ENCODE assay signal across 18 mouse cellular contexts in the genomic region with DNA sequence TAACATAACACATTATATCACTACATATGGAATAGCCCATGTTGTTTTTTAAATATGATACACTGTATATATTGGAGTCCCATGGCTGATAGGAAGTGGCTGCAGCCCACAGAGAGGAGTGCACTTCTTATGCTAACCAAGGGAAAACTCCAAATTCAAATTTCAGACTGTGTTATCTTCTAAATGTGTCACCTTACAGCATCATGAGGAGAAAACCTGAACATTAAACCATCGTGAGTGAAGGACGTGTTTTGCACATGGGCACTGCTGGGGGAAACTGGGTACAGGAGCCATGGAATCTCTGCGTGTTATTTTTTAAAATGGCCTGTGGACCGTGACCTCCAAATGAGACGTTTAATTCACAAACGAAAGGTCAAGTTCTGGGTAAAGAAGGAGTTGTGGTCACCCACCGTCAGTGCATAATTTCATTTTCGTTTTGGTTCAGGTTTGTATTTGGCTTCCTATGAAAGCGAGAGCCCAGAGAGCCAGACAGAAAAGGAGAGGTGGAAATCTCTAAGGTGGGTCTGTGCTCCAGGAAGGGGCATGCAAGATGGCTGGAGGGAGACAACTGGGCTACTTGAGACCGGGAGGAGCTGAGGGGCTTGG. TPM values are rescaled to one million over a fixed set of nuclear protein-coding genes. Genes with fewer than 3 reads are reported as not detected.
DNase-seq lines count a peak whose midpoint lies in the region; ATAC-seq and TF ChIP-seq lines count a peak whose summit lies in the region.
"Had no signal": no experiment of that assay in that cellular context is flagged by ENCODE, and none has a peak within 500 bp of the region (broad histone marks: within the 10 kb centered on the region; RNA-seq: fewer than 3 reads in every experiment).

No protein-coding gene starts in this region.

- DNase-seq in natural killer cell, adult 2 months (ENCODE audit: low spot score in 2 of 2) = peak; percentile 36 to 62
- DNase-seq in left cerebral cortex, postnatal 14 days (ENCODE audit: low spot score in 2 of 2) = no peak
- no peak for DNase-seq in liver, embryonic 11.5 days (ENCODE audit: low spot score)
- DNase-seq in forebrain, embryonic 11.5 days (ENCODE audit: low spot score) = no peak
- DNase-seq: adrenal gland, adult 8-10 months; B cell, adult 2 months; cerebellum, adult 11-12 months; cerebellum, adult 9-10 months; cerebellum, postnatal 36 days; gastrocnemius, adult 2 months; gastrocnemius, postnatal 25 days; heart, postnatal 36 days had no signal

- H3K4me1 ChIP-seq in bone marrow, adult 2 months (ENCODE audit: control insufficient read depth, insufficient read depth, low read length) = peaks cover 14% of the 10 kb centered on the region
- peaks cover 25% of the 10 kb centered on the region for H3K4me1 ChIP-seq in liver, embryonic 11.5 days (replicated peaks; ENCODE audit: control insufficient read depth, insufficient read depth, low read length)
- no peaks in the 10 kb centered on the region for H3K4me1 ChIP-seq in forebrain, embryonic 11.5 days (replicated peaks; ENCODE audit: control insufficient read depth, insufficient read depth, low read length)
- H3K4me1 ChIP-seq: embryonic facial prominence, embryonic 13.5 days; forebrain, embryonic 13.5 days; hindbrain, embryonic 15.5 days had no signal

- 0 out of 2 replicates have a peak overlapping the region, but pooled peaks have one; percentile 19 for H3K27ac ChIP-seq in bone marrow, adult 2 months (ENCODE audit: control insufficient read depth, insufficient read depth, low read depth, low read length, poor library complexity)
- H3K27ac ChIP-seq in liver, embryonic 11.5 days (ENCODE audit: low read depth, low read length) = no peak overlapping the region
- no peak overlapping the region for H3K27ac ChIP-seq in forebrain, embryonic 11.5 days (ENCODE audit: low read depth, low read length)
- H3K27ac ChIP-seq: embryonic facial prominence, embryonic 13.5 days; forebrain, embryonic 13.5 days; gastrocnemius, adult 2 months; heart, embryonic 13.5 days; hindbrain, embryonic 15.5 days had no signal

- WGBS in bone marrow, adult 2 months = 48% methylated on average over 10 of the region's 10 CpGs
- 81% methylated on average over 10 of the region's 10 CpGs for WGBS in liver, embryonic 11.5 days
- WGBS in forebrain, embryonic 11.5 days = 88% methylated on average over 10 of the region's 10 CpGs

- H3K9me3 ChIP-seq in liver, embryonic 11.5 days (ENCODE audit: control insufficient read depth, low read length) = no peaks in the 10 kb centered on the region
- H3K9me3 ChIP-seq in forebrain, embryonic 11.5 days (ENCODE audit: control insufficient read depth, low read length) = no peaks in the 10 kb centered on the region
- H3K9me3 ChIP-seq: embryonic facial prominence, embryonic 13.5 days; forebrain, embryonic 13.5 days; heart, embryonic 13.5 days; hindbrain, embryonic 15.5 days had no signal

- no peaks in the 10 kb centered on the region for H3K36me3 ChIP-seq in liver, embryonic 11.5 days (ENCODE audit: control insufficient read depth, insufficient read depth, low read length)
- H3K36me3 ChIP-seq in forebrain, embryonic 11.5 days (ENCODE audit: control insufficient read depth, insufficient read depth, low read length) = no peaks in the 10 kb centered on the region
- H3K36me3 ChIP-seq: embryonic facial prominence, embryonic 13.5 days; heart, embryonic 13.5 days had no signal

- no peak overlapping the region for H3K4me3 ChIP-seq in bone marrow, adult 2 months (replicated peaks; ENCODE audit: control insufficient read depth, low read depth, low read length)
- H3K4me3 ChIP-seq in liver, embryonic 11.5 days (ENCODE audit: low read depth, low read length) = no peak overlapping the region
- H3K4me3 ChIP-seq in forebrain, embryonic 11.5 days (ENCODE audit: low read depth, low read length) = no peak overlapping the region
- H3K4me3 ChIP-seq: embryonic facial prominence, embryonic 13.5 days; forebrain, embryonic 13.5 days; gastrocnemius, adult 2 months; heart, embryonic 13.5 days; hindbrain, embryonic 15.5 days had no signal

- no peak overlapping the region for H3K4me2 ChIP-seq in liver, embryonic 11.5 days
- no peak overlapping the region for H3K4me2 ChIP-seq in forebrain, embryonic 11.5 days (ENCODE audit: low read depth, low read length, severe bottlenecking)
- H3K4me2 ChIP-seq: embryonic facial prominence, embryonic 13.5 days; forebrain, embryonic 13.5 days; heart, embryonic 13.5 days; hindbrain, embryonic 15.5 days had no signal

- H3K27me3 ChIP-seq in liver, embryonic 11.5 days (replicated peaks; ENCODE audit: control insufficient read depth, insufficient read depth, low read length) = no peaks in the 10 kb centered on the region
- no peaks in the 10 kb centered on the region for H3K27me3 ChIP-seq in forebrain, embryonic 11.5 days (ENCODE audit: control insufficient read depth, insufficient read depth, low read length)
- H3K27me3 ChIP-seq: embryonic facial prominence, embryonic 13.5 days; forebrain, embryonic 13.5 days; heart, embryonic 13.5 days; hindbrain, embryonic 15.5 days had no signal

- intact Hi-C loops in left cerebral cortex, postnatal 14 days (cut with DNase I) = no loop called here

- TF ChIP-seq POLR2A in bone marrow, adult 2 months (IDR thresholded peaks at IDR 0.05; ENCODE audit: borderline replicate concordance, control insufficient read depth, low read depth, low read length) = no peak

- H3K9ac ChIP-seq in liver, embryonic 11.5 days (ENCODE audit: low read depth, low read length) = no peak overlapping the region
- no peak overlapping the region for H3K9ac ChIP-seq in forebrain, embryonic 11.5 days (ENCODE audit: low read length)
- H3K9ac ChIP-seq: embryonic facial prominence, embryonic 13.5 days; forebrain, embryonic 13.5 days; heart, embryonic 13.5 days; hindbrain, embryonic 15.5 days had no signal

- ATAC-seq in CD4-positive, CD25-positive, alpha-beta regulatory T cell, adult 4 months = peak; percentile 55
- ATAC-seq in liver, embryonic 11.5 days (replicated peaks; ENCODE audit: low FRiP score) = no peak
- no peak for ATAC-seq in forebrain, embryonic 11.5 days (replicated peaks; ENCODE audit: low FRiP score)
- ATAC-seq: forebrain, embryonic 13.5 days had no signal

- TF ChIP-seq CTCF in bone marrow, adult 2 months (IDR thresholded peaks at IDR 0.05; ENCODE audit: control insufficient read depth, insufficient read depth, low read length) = no peak

RNA-seq across cellular contexts. Expression of gene Rnf130, which starts 47.1 kb away (rescaled TPM):
- polyA plus RNA-seq in CD4-positive, CD25-positive, alpha-beta regulatory T cell, adult 4 months (2017; shearing (Covaris generic)) = 1 to 10 TPM; 2.5 to 5.7 TPM
- 12.9 and 33.0 TPM in 2 replicates for polyA plus RNA-seq in bone marrow, adult 2 months (2011; ENCODE audit: insufficient read depth, insufficient read length, low replicate concordance, missing spikeins)
- 100 to 1,000 TPM in 1 of 2 experiments, 10 to 100 TPM in 1; 95.7 to 106 TPM for total RNA-seq in left cerebral cortex, postnatal 14 days (2021)
- polyA plus RNA-seq in liver, embryonic 11.5 days (2014; fragmentation: Nextera tagmentation; extraction: Ambion mirVana) = 47.8 and 48.0 TPM in 2 replicates
- 92.3 and 92.5 TPM in 2 replicates for polyA plus RNA-seq in forebrain, embryonic 11.5 days (2014; fragmentation: Nextera tagmentation; extraction: Ambion mirVana)

Comparison
In these comparisons a context has a peak if more than half of its experiments do, and no peak if none do; other contexts are left out.
1. DNase-seq: peak in natural killer cell, adult 2 months (2 of 2); none in left cerebral cortex, postnatal 14 days (0 of 2), liver, embryonic 11.5 days (single experiment) and forebrain, embryonic 11.5 days (single experiment).